Mouse (Mus musculus) adrenal gland, postnatal 4 days (tissue): ENCODE results near the gene Txnip. TPM values are rescaled to one million over a fixed set of nuclear protein-coding genes. Genes with fewer than 3 reads are reported as not detected.

ENCODE experiments used
- DNase-seq, 2 experiments: peaks; one replicate each; pipeline ENCODE4 v3.0.0; 2021 to 2022; ENCODE audit warnings: low spot score in 2 of 2, mixed read lengths in 2 of 2
- total RNA-seq, 2 experiments: library from RNA; stranded (reverse); gene quantifications; 2 replicates each; pipeline ENCODE4 v1.2.3; 2021

The Txnip gene
- total RNA-seq, 2 experiments from 2014 or later: 980 to 992 TPM

GRCm38 (mm10) chr3:96549346-96549745, 8.4 kb upstream of the Txnip start:
- DNase-seq: no peak

GRCm38 (mm10) chr3:96551203-96551602, 6.6 kb upstream of the Txnip start:
- peak in 1 of 2 experiments; percentile 26 for DNase-seq

GRCm38 (mm10) chr3:96551890-96552289, 5.9 kb upstream of the Txnip start:
- DNase-seq: no peak

GRCm38 (mm10) chr3:96553601-96554000, 4.2 kb upstream of the Txnip start:
- no peak for DNase-seq

- no peak for DNase-seq
These were observed 3.5 kb upstream of the Txnip start for GRCm38 (mm10) chr3:96554251-96554650.

- no peak for DNase-seq
These were observed 2.6 kb upstream of the Txnip start for GRCm38 (mm10) chr3:96555041-96555596.

GRCm38 (mm10) chr3:96555999-96556614, 1.6 kb upstream of the Txnip start:
- no peak for DNase-seq

- DNase-seq: no peak
These were observed 814 bp upstream of the Txnip start for GRCm38 (mm10) chr3:96556651-96557635.

- DNase-seq: no peak
These were observed 402 bp downstream of the Txnip start for GRCm38 (mm10) chr3:96558159-96558558.

- DNase-seq: no peak
These were observed 975 bp downstream of the Txnip start for GRCm38 (mm10) chr3:96558668-96559196.

GRCm38 (mm10) chr3:96559398-96559910, 1.7 kb downstream of the Txnip start:
- no peak for DNase-seq

- no peak for DNase-seq
These were observed 2.4 kb downstream of the Txnip start for GRCm38 (mm10) chr3:96559911-96560850.

- no peak for DNase-seq
These were observed 3.3 kb downstream of the Txnip start for GRCm38 (mm10) chr3:96560881-96561668.

GRCm38 (mm10) chr3:96561946-96562681, 4.4 kb downstream of the Txnip start:
- no peak for DNase-seq

- no peak for DNase-seq
These were observed 5.5 kb downstream of the Txnip start for GRCm38 (mm10) chr3:96563267-96563666.

GRCm38 (mm10) chr3:96563911-96564632, 6.3 kb downstream of the Txnip start:
- DNase-seq: no peak

- no peak for DNase-seq
These were observed 6.9 kb downstream of the Txnip start for GRCm38 (mm10) chr3:96564633-96565032.

- no peak for DNase-seq
These were observed 7.3 kb downstream of the Txnip start for GRCm38 (mm10) chr3:96565105-96565504.
